Mouse (Mus musculus) thymus, adult 2 months (tissue): ENCODE data around the gene Insm2.

Experiments
- CTCF ChIP-seq: fragments of 200-500 bp; IDR thresholded peaks from 2 replicates; pipeline ENCODE4 v1.5.1; 2012; ENCODE audit warnings: mild to moderate bottlenecking, control low read depth, low read length, moderate library complexity, borderline replicate concordance; ENCODE audit not compliant: control insufficient read depth, poor library complexity, insufficient read depth; ENCODE audit errors: extremely low read depth
- POLR2A ChIP-seq: fragments of 200-500 bp; IDR thresholded peaks from 2 replicates; pipeline ENCODE4 v1.6.1; 2012; ENCODE audit warnings: mild to moderate bottlenecking, low read length, control low read depth, moderate library complexity; ENCODE audit not compliant: control insufficient read depth, poor library complexity, insufficient read depth; ENCODE audit errors: extremely low read depth

GRCm38 (mm10) chr12:55604411-55604810, 5.2 kb downstream of the Insm2 start:
- no peak for TF ChIP-seq CTCF
- TF ChIP-seq POLR2A = no peak
